Comparison of ENCODE assay signal across 9 mouse cellular contexts in the genomic region with DNA sequence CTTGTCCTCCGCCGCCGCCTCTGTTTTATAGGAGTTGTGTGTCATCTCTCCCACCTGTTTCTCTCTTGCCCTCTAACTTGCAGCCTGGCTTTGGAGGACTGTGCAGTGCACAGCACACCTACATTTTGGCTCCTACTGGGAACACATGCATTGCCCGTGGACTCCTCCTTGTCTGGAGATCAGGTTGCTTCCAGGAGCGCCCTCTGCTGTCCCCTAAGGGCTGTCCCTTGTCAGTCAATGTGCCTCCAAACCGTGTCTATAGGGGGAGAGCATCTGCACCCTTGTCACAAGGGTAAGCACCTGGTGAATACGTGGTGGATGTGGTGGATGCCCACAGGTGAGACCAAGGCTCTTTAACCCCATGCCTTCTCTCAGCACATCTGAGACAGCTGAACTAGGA. TPM values are rescaled to one million over a fixed set of nuclear protein-coding genes. Genes with fewer than 3 reads are reported as not detected.
DNase-seq lines count a peak whose midpoint lies in the region; ATAC-seq and TF ChIP-seq lines count a peak whose summit lies in the region.
"Had no signal": no experiment of that assay in that cellular context is flagged by ENCODE, and none has a peak within 500 bp of the region (broad histone marks: within the 10 kb centered on the region; RNA-seq: fewer than 3 reads in every experiment).

No protein-coding gene starts in this region.

- no peak overlapping the region for H3K27ac ChIP-seq in kidney, adult 2 months (ENCODE audit: insufficient read depth, low read depth, low read length)
- no peak overlapping the region for H3K27ac ChIP-seq in kidney, embryonic 14.5 days (ENCODE audit: low read depth, low read length)
- no peak overlapping the region for H3K27ac ChIP-seq in embryonic facial prominence, embryonic 10.5 days (replicated peaks)
- no peak overlapping the region for H3K27ac ChIP-seq in lung, embryonic 16.5 days (ENCODE audit: low read length)
- H3K27ac ChIP-seq: neural tube, embryonic 12.5 days had no signal

- peaks cover 2% of the 10 kb centered on the region; the same call in 1 of the 2 replicates for H3K27me3 ChIP-seq in kidney, adult 2 months (replicated peaks; ENCODE audit: control insufficient read depth, insufficient read depth, low read length)
- peaks cover 61% of the 10 kb centered on the region for H3K27me3 ChIP-seq in kidney, embryonic 14.5 days (ENCODE audit: control insufficient read depth, insufficient read depth, low read length)
- H3K27me3 ChIP-seq in E14TG2a.4 (ENCODE audit: insufficient read depth, low read length) = peaks cover 63% of the 10 kb centered on the region
- H3K27me3 ChIP-seq in embryonic facial prominence, embryonic 10.5 days (replicated peaks; ENCODE audit: low read depth, poor library complexity, severe bottlenecking) = peaks cover 94% of the 10 kb centered on the region
- H3K27me3 ChIP-seq in lung, embryonic 16.5 days (ENCODE audit: control insufficient read depth, insufficient read depth, low read depth, low read length) = peaks cover 56% of the 10 kb centered on the region

- no peak for ATAC-seq in kidney, embryonic 14.5 days (ENCODE audit: low FRiP score, low TSS enrichment)
- ATAC-seq in lung, embryonic 16.5 days (ENCODE audit: low read depth) = peak; percentile 32; the same call in 1 of the 2 replicates

- peak; percentile 85 for TF ChIP-seq CTCF in kidney, adult 2 months (conservative IDR thresholded peaks at IDR 0.05; ENCODE audit: insufficient read depth, insufficient read length, low read depth, low read length)
- peak; percentile 61 for TF ChIP-seq CTCF in E14TG2a.4 (conservative IDR thresholded peaks at IDR 0.05; ENCODE audit: low read length)

- WGBS in kidney, adult 2 months = 26% methylated on average over 7 of the region's 7 CpGs
- WGBS in kidney, embryonic 14.5 days = 23% methylated on average over 7 of the region's 7 CpGs
- WGBS in embryonic facial prominence, embryonic 10.5 days = 21% methylated on average over 7 of the region's 7 CpGs
- WGBS in lung, embryonic 16.5 days = 25% methylated on average over 7 of the region's 7 CpGs

- H3K4me2 ChIP-seq in kidney, embryonic 14.5 days (replicated peaks; ENCODE audit: low read depth, low read length) = no peak overlapping the region
- no peak overlapping the region for H3K4me2 ChIP-seq in lung, embryonic 16.5 days (ENCODE audit: low read depth, low read length)
- H3K4me2 ChIP-seq: neural tube, embryonic 12.5 days had no signal

- H3K9me3 ChIP-seq in kidney, embryonic 14.5 days (ENCODE audit: control insufficient read depth, low read length) = no peaks in the 10 kb centered on the region
- no peaks in the 10 kb centered on the region for H3K9me3 ChIP-seq in E14TG2a.4 (ENCODE audit: low read length)
- no peaks in the 10 kb centered on the region for H3K9me3 ChIP-seq in embryonic facial prominence, embryonic 10.5 days
- H3K9me3 ChIP-seq in lung, embryonic 16.5 days (ENCODE audit: control insufficient read depth, low read length) = no peaks in the 10 kb centered on the region
- H3K9me3 ChIP-seq: neural tube, embryonic 12.5 days had no signal

- no peaks in the 10 kb centered on the region for H3K36me3 ChIP-seq in kidney, adult 2 months (ENCODE audit: control insufficient read depth, insufficient read depth, low read length)
- H3K36me3 ChIP-seq in kidney, embryonic 14.5 days (ENCODE audit: control insufficient read depth, insufficient read depth, low read length) = no peaks in the 10 kb centered on the region
- H3K36me3 ChIP-seq in E14TG2a.4 (ENCODE audit: insufficient read depth, low read length) = no peaks in the 10 kb centered on the region
- H3K36me3 ChIP-seq in embryonic facial prominence, embryonic 10.5 days (replicated peaks) = no peaks in the 10 kb centered on the region
- no peaks in the 10 kb centered on the region for H3K36me3 ChIP-seq in lung, embryonic 16.5 days (ENCODE audit: control insufficient read depth, insufficient read depth, low read length)
- H3K36me3 ChIP-seq: neural tube, embryonic 12.5 days had no signal

- DNase-seq in kidney, adult 2 months = peak; percentile 60
- DNase-seq in adrenal gland, adult 2 months = peak; percentile 65
- peak; percentile 64 for DNase-seq in embryonic facial prominence, embryonic 10.5 days (ENCODE audit: low spot score)
- DNase-seq in thymus, postnatal 10 days (ENCODE audit: low spot score in 2 of 2) = peak; percentile 21 to 54

- no peak overlapping the region for H3K9ac ChIP-seq in kidney, embryonic 14.5 days (ENCODE audit: low read depth, low read length)
- H3K9ac ChIP-seq in lung, embryonic 16.5 days (ENCODE audit: low read length) = no peak overlapping the region
- H3K9ac ChIP-seq: neural tube, embryonic 12.5 days had no signal

- no peaks in the 10 kb centered on the region for H3K4me1 ChIP-seq in kidney, adult 2 months (ENCODE audit: control insufficient read depth, insufficient read depth, low read length)
- H3K4me1 ChIP-seq in kidney, embryonic 14.5 days (ENCODE audit: control insufficient read depth, insufficient read depth, low read length) = peaks cover 9% of the 10 kb centered on the region; the same call in 1 of the 2 replicates
- H3K4me1 ChIP-seq in E14TG2a.4 (replicated peaks; ENCODE audit: low read depth, low read length) = peaks cover 51% of the 10 kb centered on the region
- peaks cover 24% of the 10 kb centered on the region for H3K4me1 ChIP-seq in embryonic facial prominence, embryonic 10.5 days
- H3K4me1 ChIP-seq in lung, embryonic 16.5 days (replicated peaks; ENCODE audit: control insufficient read depth, insufficient read depth, low read length) = peaks cover 5% of the 10 kb centered on the region

- TF ChIP-seq POLR2A in kidney, adult 2 months (IDR thresholded peaks at IDR 0.05; ENCODE audit: low read depth, low read length) = no peak

- H3K4me3 ChIP-seq in kidney, adult 2 months (ENCODE audit: insufficient read depth, low read depth, low read length) = no peak overlapping the region
- no peak overlapping the region for H3K4me3 ChIP-seq in kidney, embryonic 14.5 days (ENCODE audit: low read length)
- H3K4me3 ChIP-seq in E14TG2a.4 (replicated peaks; ENCODE audit: low read length) = no peak overlapping the region
- H3K4me3 ChIP-seq in embryonic facial prominence, embryonic 10.5 days = no peak overlapping the region
- H3K4me3 ChIP-seq in lung, embryonic 16.5 days (ENCODE audit: low read length) = no peak overlapping the region
- H3K4me3 ChIP-seq: neural tube, embryonic 12.5 days had no signal

RNA-seq across cellular contexts. Expression of a gene that starts 3.1 kb away (rescaled TPM):
- not detected in 2 replicates for polyA plus RNA-seq in kidney, adult 2 months (2012; rRNA removed)
- polyA plus RNA-seq in kidney, embryonic 14.5 days (2014; fragmentation: Nextera tagmentation; extraction: Ambion mirVana) = not detected in 2 replicates
- total RNA-seq in adrenal gland, adult 2 months (2021) = not detected
- polyA plus RNA-seq in adrenal gland, adult 2 months (2012; rRNA removed) = not detected in 2 replicates
- 0.77 and 1.7 TPM in 2 replicates for polyA plus RNA-seq in embryonic facial prominence, embryonic 10.5 days (2016; fragmentation: Nextera tagmentation; extraction: Ambion mirVana)
- 0.48 and 0.55 TPM in 2 replicates for polyA plus RNA-seq in lung, embryonic 16.5 days (2015; fragmentation: Nextera tagmentation; extraction: Ambion mirVana)
- total RNA-seq: gastrocnemius, adult 8-10 months had no signal

RNA-seq across cellular contexts. Expression of a gene that starts 13.1 kb away (rescaled TPM):
- polyA plus RNA-seq in kidney, adult 2 months (2012; rRNA removed) = 1.7 and 1.8 TPM in 2 replicates
- 0.64 and 0.85 TPM in 2 replicates for polyA plus RNA-seq in kidney, embryonic 14.5 days (2014; fragmentation: Nextera tagmentation; extraction: Ambion mirVana)
- total RNA-seq in adrenal gland, adult 2 months (2021) = 1 to 10 TPM in 1 of 2 experiments, under 1 TPM in 1; 0.58 to 2.7 TPM
- 2.4 and 2.6 TPM in 2 replicates for polyA plus RNA-seq in adrenal gland, adult 2 months (2012; rRNA removed)
- 2.3 and 2.6 TPM in 2 replicates for polyA plus RNA-seq in embryonic facial prominence, embryonic 10.5 days (2016; fragmentation: Nextera tagmentation; extraction: Ambion mirVana)
- polyA plus RNA-seq in lung, embryonic 16.5 days (2015; fragmentation: Nextera tagmentation; extraction: Ambion mirVana) = 3.9 and 4.1 TPM in 2 replicates
